Mouse (Mus musculus) spleen, embryonic (tissue): ENCODE measurements around the gene Igf2r.

Experiments used
- CTCF ChIA-PET: fragments of 350-600 bp; sonication (Branson Sonifier 250); formaldehyde crosslinking; loops from one replicate; lab custom pipeline; 2022; lab: Charles Lee

Gene Igf2r

DNA sequence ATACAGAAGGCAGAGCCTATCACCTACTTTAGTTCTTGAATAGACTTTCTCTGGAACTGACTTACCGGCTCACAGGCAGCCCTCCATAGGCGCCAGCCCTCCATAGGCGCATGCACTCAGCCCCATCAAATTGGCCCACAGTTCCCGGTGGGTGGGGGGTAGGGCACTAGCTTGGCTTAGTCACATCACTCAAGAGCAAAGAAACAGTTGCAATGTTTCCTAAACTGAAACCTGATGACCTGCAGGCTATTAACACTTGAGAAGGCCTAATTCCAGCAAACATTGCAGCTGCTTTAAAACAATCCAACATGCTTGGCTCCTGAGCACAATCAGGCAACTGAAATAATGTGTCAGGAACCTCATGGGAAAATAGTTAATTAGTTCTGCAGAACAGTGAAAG lies 18.2 kb downstream of the Igf2r start:
- CTCF ChIA-PET: no interaction called here

DNA sequence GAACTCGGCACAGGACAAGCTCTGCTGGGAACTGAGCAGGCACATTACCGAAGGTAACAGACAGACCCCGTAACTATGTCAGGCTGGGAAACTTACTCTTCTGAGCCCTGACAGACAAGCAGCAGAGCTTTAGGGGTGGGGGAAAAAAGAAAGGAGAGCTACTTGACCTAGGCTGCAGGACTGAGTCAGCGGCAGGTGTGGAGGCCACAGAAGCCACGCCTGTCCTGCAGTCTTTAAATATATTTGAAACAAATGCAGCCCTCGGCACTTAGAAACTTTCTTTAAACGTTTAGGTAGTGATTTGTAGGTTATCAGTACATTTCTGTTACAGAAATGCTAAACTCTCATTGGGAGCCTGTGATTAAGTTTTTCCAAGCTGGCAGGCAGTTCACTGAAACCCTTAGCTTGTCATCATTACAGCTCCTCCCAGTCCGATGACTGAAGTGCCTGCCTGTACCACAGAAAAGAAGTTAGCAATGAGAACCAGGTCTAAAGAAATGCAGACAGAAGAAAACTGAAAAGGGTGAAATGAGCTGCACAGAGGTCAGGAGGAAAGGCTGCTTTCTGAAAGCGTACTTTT lies 18.8 kb downstream of the Igf2r start:
- CTCF ChIA-PET: no interaction called here

DNA sequence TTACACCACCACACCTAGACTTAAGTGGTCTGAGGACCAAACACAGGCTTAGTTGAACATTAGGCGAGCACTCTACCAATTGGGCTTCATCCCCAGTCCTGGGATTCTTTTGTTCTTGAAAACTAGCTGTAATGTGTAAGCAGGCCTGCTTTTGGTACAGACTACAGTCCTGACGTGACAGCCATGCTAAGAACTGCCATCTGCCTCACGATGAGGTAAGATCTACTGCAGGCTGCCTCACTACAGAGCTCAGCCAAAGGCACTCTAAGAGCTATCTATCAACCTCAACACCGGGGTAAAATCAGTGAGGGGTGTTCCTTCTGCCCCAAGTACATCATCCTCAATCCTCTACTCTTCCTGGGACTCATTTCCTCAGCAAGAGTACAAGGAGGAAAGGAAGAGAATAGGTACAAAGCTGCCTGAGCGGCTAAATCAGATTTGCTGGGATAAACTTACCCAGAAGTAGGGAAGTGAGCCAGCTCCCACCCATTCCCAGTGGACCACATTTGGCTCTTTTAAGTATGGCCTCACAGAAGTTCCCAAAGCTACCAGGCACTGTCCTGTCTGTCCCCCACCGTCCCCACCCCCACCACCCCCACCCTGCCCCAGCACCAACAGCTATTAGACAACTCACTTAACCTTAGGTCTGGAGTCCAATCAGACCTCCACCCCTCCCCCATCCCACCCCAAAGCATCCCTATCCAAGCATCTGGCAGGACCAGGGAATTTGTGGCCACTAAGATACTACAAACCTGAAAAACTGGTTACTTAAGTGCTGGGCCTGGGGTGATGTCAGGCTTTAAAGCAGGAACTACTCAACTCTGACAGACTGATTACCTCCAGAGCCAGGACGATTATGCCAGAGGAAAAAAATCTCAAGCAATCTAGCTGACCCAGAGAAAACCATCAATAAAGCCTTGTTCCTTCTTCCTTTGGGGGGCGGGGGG lies 19.8 kb downstream of the Igf2r start:
- CTCF ChIA-PET: interaction anchor here (0.6 kb wide), 1 partner anchor 15 kb away, joined by 3 read pairs; no protein-coding TSS in a partner anchor

DNA sequence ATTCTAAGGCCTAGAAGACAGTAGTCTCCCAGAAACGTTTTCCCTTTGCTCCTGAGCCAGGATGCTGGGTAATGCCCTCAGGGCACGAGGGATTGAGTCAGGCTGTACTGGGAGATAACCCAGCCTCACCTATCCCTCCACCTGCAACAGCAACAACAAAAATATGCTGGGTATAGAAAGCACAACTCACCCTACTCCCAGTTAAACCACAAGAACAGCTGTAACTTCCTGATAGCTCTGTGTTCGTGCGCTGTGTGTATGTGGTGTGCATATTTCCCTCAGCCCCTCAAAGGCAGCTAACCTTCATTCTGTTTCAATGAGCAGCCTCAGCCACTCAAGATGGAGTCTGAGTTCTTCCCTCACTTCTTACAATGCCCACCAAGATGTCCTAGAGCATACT lies 23.7 kb downstream of the Igf2r start:
- CTCF ChIA-PET: no interaction called here

DNA sequence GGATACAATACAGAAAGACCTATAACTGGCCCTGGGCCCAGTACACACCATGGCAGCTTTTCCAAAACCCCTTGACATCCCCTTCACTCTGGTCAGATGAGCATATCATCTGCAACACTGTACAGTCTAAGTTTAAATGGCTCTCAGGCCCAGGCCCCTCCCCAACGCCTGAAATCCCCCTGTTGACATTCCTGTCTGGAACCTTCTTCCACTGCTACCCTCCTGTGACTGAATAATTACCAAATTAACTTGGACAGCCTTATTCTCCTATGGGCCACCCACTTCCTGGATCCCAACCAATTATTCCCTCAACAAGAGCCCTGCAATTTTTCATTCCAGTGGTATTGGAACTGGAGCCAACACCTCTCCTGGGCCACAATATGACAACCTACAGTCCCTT lies 25.4 kb downstream of the Igf2r start:
- CTCF ChIA-PET: no interaction called here

DNA sequence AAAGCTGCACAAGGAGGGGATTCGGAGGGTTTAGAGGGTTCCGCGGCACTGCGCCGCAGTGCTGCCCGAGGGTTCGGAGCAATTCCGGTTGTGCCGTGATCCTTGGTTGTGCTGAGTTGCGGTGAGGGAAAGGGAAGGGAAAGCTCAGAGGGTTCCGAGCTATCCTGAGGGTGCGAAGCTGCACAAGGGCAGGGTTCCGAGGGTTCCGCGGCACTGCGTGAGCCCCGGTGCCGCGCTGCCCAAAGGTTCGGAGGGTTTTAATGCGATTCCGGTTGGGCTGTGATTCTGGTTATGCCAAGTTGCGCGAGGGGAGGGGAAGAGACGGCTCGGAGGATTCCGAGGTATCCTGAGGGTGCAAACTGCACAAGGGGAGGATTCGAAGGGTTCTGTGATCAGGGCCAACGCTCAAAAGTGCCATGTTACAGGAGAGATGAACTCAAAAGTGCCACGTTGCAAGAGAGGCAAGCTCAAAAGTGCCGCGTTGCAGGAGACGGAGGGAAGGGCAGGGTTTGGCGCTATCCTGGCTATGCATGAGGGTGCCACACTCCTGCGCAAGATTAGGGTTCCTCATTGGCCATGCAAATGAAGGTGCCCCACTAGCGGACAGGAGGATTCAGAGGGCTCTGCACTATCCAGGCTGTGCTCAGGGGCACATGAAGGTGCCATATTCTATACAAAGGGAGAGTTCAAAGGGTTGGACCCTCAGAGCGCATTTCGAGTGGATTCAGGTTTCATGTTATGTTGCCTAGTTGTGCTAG lies 27.1 kb downstream of the Igf2r start:
- CTCF ChIA-PET: no interaction called here

DNA sequence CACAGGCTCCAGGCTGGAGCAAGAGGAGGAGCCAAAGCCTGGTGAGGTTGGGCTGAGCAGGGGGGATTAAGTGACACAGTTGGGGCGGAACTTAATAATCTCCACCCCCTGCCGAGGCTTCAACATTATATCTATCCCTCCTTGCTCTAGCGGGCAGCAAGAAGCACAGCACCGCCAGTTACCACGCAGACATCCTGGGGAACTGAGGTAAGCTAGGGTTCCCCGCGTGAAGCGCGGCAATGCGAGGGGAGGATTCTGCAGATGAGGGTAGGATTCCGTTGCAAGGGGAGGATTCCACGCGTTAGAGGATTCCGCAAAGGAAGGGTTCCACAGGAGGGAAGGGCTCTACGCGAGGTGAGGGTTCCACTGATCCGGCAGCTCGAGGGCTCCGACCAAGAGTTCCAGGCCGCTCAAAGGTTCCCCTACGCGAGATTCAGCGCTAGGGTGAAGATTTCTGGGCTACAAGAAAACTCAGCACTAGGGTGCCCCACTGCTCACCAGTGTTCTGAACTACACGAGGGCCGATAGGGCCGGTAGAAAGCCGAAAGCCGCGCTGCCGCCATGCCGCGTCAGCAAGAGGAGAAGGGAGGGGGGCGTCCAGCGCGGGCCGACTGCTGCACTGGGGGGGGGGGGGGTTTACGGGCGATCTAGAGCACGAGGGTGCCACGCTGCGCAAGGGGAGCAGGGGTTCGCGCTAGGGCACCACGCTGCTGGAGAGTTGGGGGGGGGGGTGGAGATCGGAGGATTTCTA lies 28.1 kb downstream of the Igf2r start:
- CTCF ChIA-PET: no interaction called here

DNA sequence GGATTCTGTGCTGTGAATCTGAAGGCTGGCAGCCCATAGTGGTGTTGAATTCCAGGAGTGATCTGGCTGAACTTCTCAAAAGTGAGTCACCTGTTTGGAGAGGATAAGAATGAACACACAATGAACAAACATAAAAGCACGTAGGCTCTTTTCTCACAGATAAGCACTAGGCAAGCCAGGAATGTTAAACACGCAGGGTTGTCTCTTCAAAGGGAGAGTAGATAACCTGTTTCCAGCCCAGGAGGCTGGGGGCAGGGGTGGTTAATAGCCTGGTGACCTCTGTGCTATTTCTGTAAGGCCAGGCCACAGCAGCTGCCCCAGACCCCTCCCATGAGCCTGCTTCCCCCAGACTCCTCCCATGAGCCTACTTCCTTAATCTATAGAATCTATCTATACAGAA lies 29.1 kb downstream of the Igf2r start:
- CTCF ChIA-PET: no interaction called here

DNA sequence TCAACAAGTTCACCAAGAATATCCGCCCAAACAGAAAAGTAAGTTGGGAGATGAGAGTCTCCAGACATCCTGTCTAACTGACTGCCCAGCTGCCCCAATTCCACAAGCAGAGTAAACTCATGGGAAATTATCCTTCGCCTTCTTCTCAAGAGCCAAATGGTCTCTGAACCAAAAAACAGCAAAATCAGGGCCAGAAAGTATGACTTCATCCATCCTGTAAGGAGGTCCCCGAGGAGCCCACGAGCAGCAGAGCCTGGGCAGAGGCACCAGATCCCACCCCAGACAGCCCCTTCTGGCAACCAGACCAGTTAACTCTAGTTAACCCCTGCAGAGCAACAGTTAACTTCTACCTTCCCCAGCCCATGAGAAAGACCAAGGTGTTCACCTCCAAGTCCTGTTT lies 29.9 kb downstream of the Igf2r start:
- CTCF ChIA-PET: no interaction called here

DNA sequence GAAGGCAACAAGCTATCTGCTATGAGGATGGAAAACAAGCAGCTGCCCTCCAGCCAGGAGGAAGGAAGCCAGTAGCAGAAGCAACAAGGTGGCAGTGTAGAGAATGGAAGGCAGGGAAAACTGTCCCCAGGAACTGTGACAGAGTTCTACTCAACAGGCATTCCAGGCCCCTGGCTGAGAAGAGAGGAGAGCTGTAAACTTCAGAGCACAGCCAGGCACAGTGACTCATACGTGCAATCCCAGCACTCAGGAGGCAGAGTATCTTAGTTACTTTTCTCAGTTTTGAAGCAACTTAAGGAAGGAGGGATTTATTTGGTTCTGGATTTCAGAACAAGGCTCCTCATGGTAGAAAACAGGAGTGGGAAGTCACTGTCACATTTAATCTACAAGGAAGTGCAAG lies 31.5 kb downstream of the Igf2r start:
- CTCF ChIA-PET: no interaction called here

DNA sequence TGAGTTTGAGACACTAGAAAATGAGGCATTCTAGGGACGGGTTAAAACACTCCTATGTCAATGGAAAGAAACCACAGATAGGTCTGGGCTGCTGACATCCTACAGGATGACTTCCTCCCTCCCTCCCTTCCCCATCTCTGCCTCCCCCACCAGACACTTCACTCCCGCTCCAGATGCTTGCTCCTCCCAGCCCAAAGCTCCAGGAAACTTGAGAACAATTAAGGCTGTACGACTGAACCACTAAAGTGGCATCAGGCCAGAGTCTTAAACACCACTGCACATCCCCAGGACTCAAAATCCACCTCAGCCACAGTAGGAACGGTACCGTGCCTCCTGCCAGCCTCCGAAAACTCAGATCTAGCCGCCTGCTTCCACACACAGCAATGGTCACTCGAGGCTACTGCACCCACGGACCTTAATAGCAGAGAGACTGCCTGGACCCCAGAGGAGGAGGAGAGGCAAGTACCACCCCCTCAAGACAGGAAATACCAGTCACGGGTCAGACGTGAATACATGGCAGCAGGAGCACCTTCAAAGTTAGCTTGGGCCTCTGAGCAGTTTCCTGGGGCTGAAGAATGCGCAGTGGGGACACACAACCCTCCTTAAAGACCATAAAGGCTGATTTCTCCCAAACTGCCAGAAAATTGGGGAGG lies 35.1 kb downstream of the Igf2r start:
- CTCF ChIA-PET: interaction anchor here (0.5 kb wide), 1 partner anchor 16 kb away, joined by 3 read pairs; no protein-coding TSS in a partner anchor

DNA sequence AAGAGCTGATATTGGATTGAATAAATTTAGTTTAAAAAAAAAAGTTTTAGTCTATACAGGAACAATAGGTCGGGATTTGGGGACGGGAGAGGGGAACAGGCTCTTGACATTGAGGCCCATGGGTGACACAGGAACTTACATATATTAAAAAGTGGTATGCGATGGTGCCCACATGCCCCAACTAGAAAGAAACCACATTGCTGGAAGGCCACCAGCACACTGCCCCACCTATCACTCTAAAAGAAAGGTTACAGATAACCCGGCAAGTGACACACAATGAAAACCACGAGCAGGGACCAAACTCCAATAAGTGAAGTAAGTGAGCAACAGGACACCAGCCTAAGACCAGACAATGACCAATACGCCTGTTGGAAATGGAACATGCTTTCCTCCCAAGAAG lies 36.3 kb downstream of the Igf2r start:
- CTCF ChIA-PET: no interaction called here

DNA sequence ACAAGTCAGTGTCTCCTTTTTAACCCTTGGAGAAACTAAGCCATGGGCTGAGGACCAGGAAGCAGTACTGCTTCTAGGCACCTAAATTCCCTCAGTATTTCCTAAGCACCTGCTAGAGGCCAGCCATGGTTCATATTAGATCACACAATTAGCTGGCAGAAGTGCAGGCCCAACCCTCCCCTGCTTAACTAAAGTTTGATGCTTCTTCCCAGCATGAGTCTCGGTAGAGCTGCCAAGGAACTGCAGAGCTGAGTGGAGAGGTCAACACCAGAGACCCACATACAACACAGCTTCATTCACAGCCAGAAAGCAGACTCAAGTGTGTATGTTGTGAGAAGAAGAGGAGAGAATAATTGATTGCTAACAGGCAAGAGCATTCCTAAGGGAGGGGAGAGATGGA lies 40.9 kb downstream of the Igf2r start:
- CTCF ChIA-PET: no interaction called here

DNA sequence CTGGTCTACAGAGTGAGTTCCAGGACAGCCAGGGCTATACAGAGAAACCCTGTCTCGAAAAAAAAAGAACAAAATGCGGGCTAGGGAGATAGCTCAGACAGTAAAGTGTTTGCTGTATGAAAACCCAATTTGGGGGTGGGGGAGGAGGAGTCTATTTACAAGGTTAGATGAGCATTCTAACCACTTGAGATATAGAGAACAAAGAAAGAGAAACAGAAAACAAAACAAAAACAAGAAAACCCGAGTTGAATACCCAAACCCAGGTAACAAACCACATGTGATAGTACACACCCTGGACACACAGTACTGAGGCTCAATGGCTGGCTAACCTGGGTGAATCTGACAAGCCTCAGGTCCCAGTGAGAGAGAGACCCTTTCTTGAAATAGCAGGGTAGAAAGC lies 41.7 kb downstream of the Igf2r start:
- CTCF ChIA-PET: no interaction called here

DNA sequence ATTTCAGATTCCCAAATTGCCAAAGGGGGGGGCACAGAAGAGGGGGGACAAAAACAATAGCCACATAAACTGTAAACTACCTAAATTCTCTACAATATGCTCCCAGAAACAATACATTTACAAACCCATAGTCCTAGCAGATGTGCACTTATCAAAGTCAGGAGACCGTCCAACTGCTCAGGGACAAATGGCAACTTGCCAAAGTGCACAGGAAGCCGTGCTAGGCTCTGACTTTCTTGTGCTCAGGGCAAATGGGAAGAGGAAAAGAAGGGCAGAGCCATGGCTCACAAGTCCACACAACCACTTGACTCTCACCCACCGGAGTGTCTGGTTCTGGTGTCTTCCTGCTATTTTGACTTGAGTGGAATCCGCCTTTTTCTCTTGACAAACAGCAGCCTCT lies 43.6 kb downstream of the Igf2r start:
- CTCF ChIA-PET: no interaction called here

DNA sequence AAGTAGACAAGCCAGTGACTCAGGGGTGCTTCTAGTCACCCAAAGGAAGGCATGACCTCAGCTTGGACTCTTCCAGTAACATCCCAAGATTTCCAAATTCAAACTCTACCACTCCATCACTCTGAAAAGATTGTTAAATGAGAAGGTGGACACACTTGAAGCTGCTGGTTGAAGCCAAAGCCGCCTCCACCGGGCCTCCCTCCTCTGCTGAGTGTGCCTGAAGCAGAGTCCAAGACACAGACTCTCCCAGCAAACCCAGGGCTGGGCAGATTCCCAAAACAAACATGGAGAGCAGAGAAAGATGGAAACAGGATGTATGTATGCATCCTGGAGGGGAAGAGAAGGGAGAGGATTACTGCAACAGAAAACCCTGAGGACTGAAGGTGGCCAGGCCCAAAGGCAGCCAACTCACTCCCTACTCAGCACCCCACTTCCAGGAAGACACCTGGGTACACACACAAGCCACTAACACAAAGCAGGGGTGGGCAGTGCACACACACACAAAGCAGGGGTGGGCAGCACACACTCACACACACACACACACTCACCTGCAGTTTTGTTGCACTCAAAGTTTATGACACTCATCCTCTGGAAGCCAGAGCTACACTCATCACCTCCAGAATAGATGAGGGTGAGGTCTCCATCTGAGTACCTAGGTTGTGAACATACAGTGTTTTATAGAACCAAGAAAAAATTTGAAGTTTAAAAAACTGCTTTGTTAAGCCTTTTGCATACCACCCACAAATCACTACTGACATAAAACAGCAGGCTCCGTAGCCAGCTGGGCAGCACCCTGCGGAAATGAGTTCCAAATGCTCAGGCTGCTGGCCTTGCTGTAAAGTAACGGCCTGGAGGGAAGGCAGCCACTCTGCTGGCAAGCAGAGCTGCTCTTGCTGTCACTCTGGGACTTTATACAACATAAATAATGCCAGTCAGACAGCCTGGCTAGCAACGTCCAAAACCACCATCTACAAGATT lies 44.4 kb downstream of the Igf2r start:
- CTCF ChIA-PET: no interaction called here

DNA sequence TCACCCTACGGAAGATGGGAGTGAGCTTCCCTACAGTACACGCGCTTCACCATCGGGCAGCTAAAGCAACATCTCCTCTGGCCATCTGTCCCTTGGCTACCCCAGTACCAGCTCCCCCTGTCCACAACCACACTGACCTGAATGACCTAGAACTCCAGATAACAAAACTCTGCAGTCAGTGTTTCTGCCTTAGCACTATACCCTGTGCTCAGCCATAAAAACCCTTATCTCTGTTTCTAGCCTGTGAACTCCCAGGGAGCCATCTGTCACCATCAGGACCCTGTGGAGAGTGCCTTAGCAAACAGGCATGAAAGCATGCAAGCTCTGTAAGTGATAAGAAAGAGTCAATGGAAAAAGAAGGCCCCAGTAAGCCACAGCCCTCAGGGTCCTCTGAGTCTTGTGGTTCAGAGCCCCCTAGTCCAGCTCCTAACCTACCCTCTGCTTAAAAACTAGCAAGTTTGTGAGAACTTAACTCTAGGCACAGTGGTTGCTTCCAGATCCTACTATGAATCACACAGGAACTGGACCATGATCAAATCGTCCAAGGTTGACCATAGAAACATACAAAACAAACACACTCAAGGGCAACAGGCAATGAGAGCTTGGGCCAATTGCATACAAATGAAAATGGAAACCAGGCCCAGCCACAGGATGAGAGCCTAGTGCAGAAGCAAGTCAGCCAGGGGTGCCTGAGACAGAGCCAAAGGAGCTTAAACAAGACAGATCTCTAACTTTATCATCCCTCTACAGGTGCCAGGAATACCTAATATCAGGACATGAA lies 45.3 kb downstream of the Igf2r start:
- CTCF ChIA-PET: no interaction called here

DNA sequence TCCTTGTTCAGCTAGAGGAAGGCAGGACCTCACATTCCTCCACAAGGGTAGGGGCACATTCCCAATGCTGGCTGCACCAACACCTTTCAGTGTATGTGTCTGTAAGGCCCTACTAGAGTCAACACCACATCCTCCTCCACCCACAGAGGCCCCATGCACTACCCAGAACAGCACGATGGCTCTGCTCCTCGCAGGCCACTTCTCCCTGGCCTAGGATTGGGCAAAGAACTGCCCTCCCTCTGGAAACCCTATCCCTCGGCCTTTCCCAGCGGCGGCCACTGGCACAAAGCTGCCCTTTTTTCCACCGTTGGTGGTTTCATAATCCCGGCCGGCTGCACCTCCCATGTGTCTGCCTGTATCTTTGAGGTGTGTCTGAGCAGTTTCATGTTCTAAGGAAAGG lies 46.8 kb downstream of the Igf2r start:
- CTCF ChIA-PET: no interaction called here
